Mouse (Mus musculus): Measurements from ENCODE around the gene Samd14.

Gene Samd14

DNA sequence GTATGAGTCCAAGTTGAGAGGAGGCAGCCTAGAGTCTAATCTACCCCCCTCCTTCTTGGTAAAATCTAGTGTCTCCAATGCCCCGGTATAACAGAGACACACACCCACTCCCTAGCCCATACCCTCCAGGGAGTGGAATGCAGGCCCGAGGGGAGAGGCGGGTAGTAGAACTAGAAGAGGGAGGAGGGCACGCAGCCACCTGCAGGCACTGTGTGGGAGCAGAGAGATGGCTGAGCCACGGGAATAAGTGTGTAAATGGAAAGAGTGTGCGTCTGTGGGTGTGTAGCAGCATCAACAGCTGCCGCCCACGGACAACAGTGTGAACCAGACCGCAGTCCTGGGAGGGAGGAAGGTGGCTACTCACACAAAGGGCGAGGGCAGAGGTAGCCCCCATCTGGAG, 25.2 kb downstream of the Samd14 start:
- DNase-seq (ENCODE audit: low read depth, low spot score) = no peak

DNA sequence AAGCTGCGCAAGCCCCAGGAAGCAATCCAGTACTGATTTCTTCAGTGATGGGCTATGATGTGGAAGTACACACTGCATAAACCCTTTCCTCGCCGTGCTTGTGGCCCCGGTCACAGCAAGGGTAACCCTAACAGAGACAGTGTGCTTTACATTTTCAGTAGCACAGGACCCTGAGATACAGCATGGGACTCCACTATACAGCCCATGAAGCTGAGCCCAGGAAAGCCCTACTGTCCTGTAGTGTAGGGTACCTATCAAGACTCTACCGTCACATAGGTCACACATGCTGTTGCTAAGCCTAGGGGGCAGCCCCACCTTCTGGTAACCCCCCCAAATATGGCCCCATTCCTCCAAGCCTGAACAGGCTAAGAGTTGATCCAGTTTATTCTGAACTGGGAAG, 26.8 kb downstream of the Samd14 start:
- no peak for DNase-seq (ENCODE audit: low read depth, low spot score)

DNA sequence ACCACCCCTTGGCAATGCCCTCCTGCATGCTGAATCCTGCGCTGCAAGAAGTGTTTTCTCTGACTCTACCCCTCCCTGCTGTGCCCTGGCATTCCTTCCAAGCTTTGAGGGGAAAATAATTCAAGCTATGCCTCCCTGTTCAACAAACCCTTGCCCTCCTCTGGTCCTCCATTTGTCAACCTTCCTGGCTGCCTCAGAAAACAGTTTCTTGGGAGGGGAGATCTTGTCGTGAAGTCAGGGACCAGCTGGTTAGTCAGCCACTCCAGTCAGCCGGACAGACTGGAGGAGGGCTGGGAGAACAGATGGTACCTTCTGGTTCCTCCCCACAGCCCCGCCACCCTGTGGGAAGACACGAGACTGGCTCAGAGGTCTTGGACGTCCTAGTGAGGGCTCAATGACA, 27.6 kb downstream of the Samd14 start:
- DNase-seq (ENCODE audit: low read depth, low spot score) = no peak

DNA sequence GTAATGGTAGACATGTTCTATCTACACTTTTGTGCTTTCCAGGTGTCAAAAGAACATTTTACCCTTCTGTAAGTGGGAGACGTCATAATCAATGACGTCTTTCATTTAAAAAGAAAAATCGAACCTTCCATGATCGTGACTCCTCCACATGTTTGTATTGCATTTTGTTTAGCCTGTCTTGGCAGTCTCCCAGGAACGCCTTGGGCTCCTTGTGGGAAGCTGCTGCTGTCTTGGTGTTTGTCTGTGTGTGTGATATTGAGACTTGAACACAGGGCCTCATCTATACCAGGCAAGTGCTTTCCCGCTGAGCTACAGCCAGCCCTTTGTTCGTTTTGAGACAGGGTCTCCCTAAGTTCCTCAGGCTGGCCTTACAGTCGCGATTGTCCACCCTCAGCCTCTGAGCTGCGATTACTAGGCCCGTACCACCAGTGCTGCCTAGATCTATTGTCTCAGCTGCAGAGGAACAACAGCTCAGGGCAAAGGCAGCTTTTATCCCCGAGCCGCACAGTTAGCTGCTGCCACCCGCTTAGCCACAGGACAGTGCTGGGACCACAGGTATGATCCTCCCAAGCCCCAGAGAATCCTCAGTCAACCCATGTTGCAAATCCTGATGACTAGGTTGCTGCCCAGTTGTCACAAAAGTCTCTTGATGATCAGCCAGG, 28.6 kb downstream of the Samd14 start:
- DNase-seq (ENCODE audit: low read depth, low spot score) = no peak

DNA sequence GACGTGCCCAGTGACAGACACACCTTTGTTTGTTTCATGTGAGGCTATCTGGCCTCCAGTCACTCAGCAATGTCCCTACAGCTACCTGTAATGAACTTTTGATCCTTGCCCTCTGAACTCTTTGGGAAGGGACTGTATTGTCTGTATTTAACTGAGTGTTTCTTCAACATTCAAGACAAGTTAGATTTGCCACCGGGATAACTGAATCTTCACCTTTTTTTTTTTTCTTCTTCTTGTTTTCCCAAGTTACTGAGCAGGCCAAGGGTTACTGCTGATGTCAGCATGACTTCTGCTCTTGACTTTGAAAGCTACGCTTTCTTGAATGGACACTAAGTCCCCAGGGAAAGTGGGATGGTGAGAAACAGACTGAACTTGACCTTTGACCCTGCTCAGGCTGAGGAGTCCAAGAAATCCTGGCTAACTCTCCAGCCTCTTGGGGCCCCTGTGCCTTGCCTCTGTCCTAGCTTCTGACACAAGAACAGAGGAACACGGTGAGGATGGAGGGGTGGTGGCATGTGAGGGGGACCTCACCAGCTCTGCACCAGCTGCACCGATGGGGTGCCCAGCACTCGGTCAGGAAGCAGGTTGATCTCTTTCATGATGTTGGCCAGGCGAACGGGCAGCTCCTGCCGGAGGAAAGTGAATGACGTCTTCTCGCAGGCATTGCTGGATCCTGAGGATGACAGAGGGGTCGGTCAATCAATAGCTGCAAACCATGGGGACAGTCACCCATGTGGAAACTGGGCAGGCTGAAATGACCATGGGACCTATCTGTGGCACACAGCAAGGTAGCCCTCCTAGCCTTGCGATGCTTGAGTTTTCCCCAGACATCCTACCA, 29.4 kb downstream of the Samd14 start:
- DNase-seq (ENCODE audit: low read depth, low spot score) = no peak

DNA sequence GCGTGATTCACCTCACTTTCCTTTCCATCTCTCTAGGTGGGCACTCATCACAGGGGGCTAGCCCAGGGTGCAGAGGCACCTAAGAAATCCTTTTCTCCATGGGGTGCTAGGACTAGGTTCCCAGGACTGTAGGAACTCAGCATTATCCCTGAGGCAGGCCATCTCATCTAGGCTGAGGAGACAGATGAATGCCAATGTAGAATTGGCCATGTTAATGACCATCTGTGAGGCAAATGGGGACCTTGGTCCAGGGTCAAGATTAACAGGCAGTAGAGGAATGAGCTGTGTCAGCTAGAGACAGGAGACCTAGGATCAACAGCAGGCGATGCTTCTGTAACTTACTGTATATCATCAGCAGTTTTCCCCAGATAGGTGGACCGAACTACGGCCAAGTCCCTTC, 30.1 kb downstream of the Samd14 start:
- DNase-seq (ENCODE audit: low read depth, low spot score) = no peak

DNA sequence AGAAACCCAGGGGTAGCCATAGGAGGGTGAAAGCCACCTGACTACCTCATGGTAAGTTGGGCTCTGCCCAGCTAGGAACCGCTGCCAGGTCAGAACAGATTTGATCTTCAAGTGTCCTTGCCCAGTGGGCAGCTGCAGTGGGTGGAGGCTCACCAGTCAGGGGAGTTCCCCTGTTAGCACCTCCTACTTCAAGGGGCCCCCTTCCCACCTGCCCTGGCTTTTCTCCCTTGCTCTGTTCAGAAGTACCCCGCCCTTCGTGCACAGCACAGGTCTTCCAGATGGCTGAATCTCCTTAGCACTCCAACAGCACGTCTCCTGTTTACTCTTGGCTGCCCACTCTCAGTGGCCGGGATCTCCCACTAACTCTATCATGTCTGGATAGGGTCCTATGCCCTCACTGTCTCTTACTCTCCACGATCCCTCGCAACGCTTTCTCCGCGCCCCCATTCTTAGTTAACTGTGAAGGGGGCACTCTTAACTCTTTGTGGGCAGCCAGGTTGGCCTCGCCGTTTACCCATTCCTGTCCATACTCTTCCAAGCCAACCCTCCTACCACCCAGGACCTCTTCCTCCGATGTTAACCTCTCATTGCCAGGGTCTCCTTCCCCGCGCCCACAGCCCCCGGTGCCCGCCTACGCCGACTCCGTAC, 30.9 kb downstream of the Samd14 start:
- no peak for DNase-seq (ENCODE audit: low read depth, low spot score)

DNA sequence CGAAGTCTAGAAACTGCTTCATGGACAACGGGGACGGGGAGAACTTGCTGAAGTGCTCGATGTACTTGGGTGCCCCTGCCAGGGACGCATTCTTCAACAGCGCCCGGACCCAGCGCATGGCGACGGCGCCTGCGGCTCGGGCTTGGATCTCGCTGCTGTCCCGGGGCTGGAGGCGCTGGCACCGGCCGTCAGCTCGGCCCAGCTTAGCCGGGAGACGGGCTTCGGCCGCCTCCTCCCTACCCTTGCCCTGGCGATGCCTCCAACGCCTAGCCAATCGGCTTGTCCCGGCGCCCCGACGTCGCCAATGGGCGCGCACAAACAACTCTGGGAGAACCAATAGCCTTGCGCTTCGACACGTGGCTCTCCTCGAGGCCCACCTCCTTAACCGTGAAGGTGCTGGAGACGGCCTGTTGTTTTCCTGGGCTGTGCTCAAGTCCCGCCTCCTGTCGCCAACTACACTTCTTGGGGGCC, 31.5 kb downstream of the Samd14 start, which contains the start of gene Pdk2:
Gene Pdk2 (minus strand): TSS at position 216 of the 471 bp plus-strand sequence.
- no peak for DNase-seq (ENCODE audit: low read depth, low spot score)

DNA sequence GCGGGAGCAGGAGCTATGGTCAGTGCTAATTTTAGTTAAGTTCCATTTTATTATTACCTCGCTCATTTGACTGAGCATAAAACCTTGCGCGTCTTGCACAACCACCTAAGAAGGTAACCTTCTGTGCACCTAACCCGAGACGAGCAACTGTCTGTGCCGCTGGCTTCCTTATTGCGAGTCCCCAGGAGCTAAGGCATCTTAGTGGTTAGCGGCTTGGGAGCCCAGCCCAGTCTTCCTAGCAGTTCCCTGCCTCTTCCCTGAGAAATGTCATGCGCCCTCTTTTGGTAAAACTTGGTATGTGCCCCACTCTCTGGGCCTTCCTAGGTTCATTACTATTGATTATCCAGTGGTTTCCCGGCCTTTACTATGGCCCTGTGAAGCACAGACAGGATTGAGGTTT, 32.4 kb downstream of the Samd14 start:
- DNase-seq (ENCODE audit: low read depth, low spot score) = peak; percentile 42

DNA sequence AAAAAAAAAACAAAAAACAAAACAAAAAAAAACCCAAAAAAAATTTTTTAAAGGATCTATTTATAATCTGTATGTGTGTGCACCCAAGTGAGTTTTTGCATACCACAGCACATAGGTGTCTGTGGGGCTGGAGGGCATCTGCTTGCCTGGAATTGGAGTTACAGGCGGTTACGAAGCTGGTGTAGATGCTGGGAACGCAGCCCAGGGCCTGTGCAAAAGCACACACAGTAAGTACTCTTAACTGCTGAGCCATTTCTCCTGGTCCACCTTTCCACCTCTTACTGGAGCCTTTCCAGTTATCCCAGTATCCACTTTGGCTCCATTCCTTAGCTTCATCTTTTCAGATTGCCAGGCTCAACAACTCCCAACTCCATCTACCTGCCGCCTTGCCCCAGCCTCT, 33.4 kb downstream of the Samd14 start:
- no peak for DNase-seq (ENCODE audit: low read depth, low spot score)

DNA sequence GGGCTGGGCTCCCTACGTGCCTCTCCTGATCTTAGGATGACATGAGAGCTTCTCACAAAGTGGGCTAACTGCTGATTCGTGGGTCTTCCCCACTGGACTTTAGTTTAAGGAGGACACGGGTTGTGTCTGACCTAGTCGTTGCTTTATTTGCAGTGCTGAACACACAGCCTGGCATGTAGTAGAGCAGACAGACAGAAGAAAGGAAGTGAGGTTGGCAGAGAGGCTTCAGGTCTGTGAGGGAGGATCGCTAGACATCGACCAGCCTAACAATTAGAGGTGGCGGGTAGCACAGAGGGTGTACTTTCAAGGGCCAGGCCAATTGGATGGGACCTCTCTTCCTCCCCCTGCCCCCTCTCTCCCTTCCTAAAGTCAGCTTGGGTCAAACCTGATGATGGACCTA, 33.9 kb downstream of the Samd14 start:
- DNase-seq (ENCODE audit: low read depth, low spot score) = no peak

DNA sequence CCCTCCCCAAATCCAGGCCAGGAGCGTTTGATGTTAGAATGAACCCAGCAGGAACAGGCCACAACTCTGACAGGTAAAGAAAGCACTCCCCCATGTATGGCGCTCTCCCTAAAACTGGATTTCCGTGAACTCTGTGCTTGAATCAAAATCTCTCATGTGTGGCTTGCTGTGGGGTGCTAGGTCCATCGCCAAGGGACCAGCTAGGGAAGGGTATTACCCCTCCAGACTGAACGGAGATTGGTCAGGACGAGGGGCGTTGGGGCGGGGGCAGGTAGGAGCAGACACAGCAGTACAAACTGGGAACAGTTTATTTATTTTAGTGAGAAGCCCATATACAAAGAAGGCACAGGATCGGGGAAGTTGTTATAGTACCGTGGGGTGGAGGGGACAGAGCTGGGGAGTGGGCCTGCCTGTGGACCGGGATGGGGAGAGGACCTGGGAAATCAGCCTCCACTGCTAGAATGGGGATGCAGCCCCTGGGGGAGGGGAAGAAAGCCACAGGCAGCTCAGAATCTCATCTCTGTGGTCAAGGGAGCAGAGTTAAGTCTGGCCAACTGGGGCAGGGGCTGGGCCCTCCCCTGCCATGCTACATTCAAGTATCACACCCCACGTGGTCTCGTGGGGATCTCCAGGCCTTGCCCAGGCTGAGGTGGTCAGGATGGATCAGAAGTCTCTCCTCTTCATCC, 34.6 kb downstream of the Samd14 start:
- no peak for DNase-seq (ENCODE audit: low read depth, low spot score)

DNA sequence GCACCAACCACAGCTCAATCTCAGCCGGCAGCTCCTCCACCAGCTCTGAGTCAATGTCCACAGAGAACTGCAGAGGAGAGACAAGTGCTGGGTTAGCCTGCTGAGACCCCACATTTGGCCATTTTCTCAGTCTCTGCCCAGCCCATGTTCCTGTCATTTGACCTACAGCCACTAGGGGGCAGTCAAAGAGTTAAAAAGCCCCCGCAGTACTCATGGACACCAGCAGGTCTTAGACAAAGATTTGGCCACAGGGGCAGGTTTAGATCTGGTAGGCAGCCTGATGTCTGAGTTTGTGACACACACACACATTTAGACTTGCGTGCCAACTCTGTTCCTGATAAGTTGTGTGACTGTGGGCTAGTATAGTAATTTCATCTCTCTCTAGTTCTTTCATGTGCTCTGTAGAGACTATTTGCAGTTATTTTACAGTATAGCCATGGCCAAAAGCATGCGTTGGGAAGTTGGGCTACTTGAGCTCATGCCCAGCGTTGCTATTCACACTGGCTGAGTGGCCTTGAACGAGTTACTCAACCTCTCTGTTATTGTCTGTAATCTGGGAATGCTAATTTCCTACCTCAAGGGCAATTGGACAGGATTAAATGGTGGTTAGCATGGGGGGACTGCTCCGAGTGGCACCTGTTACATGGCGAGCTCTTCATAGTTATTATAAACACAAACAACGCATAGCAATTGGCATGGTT, 37.5 kb downstream of the Samd14 start:
- peak; percentile 72 for DNase-seq (ENCODE audit: low read depth, low spot score)

DNA sequence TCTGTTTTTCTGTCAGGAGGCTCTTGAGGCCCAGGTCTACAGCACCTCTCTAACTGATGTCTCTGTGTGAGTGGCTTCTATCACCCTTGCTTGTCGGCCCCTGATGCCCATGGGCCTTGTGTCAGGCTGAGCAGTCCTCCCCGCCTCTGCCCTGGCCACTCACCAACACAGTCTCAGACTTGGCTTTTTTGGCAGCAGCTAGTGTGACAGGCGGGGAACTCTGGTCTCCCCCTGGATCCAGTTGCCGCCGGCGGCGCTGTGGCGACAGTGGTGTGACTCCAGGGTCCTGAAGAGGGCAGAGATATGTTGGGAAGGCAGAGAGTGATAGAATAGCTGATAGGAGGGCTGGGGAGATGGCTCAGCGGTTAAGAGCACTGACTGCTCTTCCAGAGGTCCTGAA, 43.4 kb downstream of the Samd14 start:
- no peak for DNase-seq (ENCODE audit: low read depth, low spot score)

DNA sequence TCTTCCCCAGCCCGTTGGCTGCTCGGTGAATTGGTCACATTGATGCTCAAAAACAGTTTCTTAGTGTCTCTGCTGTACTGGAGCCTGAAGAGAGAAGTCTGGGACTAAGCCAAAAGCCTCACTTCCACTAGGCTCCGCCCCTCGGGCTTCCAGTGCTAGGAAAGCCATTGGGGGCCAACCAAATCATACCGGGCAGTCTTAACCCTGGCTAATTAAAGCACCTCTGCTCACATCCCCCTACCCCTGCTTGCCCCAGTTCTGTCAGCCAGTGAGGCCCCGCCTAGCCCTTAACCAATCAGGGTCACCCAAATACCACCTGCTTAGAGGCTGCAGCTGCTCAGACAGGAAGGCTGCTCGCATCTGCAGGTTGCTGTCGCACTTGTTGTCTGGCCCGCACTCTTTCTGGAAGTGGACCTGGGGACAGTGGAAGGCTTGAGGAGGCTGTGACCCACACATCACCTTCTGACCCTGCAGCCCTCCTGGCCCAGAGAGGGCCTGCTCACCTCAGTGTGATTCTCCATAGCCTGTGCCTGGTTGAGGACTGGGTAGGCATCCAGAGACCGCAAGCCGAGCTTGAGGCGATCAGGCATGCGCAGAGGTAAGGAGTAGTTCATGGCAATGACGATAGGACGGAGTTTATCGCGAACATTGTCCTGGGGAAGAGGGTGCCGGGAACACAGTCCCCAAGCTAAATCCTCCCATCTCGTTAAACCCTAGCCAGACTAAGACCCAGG, 47.3 kb downstream of the Samd14 start:
- DNase-seq (ENCODE audit: low read depth, low spot score) = peak; percentile 95

DNA sequence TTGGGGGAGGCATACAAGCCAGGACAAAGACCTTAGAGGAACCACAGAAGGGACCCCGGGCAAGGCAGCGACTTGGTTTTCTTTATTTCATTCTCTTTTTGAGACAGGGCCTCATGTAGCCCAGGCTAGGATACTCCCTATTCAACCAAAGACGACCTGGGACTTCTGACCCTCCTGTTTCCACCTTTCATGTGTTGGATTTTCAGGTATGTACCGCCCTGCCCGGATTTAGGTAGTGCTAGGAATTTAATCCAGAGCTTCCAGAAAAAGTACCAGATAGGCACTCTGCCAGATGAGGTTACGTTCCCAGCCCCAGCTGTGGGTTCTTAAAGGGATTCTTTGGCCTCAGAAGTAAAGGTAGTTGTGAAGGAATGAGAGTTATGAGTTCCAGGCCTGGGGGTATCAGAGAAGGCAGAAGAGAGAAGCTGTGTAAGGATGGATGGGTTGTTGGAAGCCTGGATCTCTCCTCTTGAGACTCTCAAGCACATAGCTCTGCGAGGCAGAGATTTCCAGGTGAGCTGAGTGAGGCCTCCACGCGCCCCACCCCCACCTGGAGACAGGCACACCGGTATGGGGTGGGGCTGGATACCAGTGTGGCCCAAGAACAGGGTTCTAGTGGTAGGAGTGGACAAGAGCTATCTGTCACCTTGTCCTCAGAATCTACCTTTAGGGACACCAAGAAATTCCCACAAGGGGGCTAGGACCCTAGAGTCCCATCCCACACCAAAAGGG, 59.7 kb downstream of the Samd14 start:
- no peak for DNase-seq (ENCODE audit: low read depth, low spot score)

DNA sequence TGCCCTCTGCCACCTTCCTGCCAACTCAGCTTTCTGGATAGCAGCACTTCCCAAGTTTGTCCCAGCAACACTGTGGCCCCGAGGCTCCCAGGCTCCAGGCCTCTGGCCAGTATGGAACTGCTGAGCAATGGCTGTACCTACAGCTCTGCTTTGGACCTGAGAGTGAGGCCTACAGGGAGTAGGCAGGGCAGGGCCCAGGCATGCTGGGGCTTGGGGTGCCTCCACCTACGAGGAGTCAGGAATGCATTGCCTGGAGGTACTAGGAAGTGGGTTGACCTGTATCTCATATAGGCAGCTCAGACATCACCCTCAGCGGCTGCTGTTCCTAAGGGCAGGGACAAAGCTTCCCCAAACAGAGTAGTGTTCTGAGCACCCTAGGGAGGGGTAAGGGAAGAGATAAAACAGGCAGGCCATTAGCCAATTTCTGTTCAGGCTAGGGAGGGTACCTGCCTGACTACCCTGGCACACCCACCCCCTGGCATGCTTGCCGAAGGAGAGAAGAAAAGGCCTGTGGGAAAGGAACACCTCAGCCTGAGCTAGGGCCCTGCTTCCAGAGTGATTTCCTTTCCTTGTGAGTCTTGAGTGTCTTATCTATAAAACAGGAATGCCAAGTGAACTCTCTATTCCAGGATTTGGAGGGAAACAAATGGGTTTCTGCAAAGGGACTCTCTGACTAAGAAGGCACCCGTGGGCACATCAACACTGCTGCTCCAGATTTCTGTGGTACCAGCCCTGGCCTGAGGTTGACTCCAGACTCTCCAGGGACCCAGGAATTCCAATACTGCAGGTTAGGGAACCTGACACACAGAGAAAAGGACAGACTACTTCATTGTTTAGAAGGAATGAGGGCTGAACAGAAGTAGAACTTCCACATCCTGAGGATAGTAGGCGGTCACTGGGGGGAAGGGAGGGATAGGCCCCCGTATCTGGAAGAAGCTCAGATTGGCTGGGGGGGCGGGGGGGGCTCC, 60.7 kb downstream of the Samd14 start:
- no peak for DNase-seq (ENCODE audit: low read depth, low spot score)

DNA sequence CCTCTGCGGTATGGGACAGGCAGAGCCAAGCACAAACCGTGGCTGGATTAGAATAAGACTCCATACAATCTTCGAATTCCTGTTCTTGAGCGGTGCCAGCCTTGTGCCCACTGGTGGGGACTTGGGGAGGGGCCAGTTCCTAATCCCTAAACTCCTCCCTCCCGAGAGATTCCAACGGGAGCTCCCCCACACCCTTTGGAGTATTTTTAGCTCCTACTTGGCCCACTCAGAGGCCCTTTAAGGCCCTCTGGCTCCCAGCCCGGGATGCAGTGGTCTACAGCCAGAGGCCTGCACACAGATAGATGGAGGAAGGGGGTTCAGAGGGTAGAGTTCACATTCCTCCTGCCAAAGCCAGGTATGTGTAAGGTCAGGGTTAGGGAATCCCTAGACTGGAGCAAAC, 61.6 kb downstream of the Samd14 start:
- DNase-seq (ENCODE audit: low read depth, low spot score) = no peak

DNA sequence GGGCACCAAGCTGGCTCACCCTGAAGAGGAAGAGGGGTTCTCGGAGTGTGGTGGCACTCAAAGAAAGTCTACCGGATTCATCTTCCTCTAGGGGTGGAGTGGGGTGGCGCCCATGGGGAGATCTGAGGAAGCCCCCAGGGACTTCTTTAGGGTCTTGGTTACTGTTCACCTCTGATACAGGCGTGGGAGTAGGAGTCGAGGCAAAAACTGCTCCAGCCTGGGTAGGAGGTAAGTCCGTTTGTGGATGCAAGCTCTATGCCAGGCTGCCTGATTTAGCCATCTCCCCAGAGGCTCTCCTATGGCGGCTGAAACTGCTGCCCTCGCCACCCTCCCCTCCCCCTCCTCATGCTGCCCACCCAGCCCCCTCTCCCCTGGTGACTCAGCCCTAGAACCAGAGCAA, 62.5 kb downstream of the Samd14 start:
- DNase-seq (ENCODE audit: low read depth, low spot score) = no peak
